Mouse (Mus musculus): Measurements from ENCODE around the gene Vmn1r210.
A peak's percentile ranks its signal among the peaks of the same experiment; 100 is the strongest.
"Not testable (repeated sequence)": the region's sequence is repeated elsewhere in the genome, so short reads cannot be mapped to it uniquely, and the experiment has no call there.

Vmn1r210 gene

DNA sequence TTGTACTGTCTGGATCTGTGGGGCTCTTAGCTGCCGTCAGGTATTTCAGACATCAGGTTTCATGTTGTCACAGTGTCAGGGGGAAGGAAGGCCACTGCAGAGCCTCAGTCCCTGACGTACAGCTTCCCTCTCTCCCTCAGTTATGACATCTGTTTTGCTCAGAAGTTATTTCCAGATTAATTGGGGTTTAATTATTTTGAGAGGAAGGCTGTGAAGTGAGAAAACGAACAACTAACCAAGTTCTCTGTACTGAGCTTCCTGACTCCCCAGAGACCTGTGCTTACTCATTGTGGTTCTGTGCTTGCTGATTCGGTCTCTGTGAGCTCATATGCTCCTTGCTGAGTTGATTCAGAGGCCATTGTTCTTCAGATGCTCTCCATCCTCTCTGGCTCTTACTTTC is at the start of gene Vmn1r210:
TSS of gene Vmn1r210 (minus strand) at position 101 of the 400 bp plus-strand sequence.
- DNase-seq (ENCODE audit: low spot score): no peak

DNA sequence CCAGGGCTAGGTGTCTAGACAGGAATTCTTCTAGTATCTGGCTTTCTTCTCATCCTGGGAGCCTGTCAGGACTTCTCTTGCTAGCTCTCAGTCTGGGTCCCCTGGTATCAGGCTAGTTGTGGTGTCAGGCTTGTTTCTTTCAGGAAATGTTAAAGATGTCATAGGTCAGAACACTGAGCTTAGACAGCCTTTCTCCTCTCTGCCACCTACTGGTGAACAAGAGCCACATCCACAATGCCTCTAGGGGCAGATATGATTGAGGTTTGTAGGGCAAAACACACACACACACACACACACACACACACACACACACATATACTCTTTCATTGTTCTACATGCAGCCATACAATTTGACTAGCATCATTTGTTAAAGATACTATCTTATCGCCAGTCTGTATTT is 48.1 kb upstream of the Vmn1r210 start:
- DNase-seq (ENCODE audit: low spot score): no peak

DNA sequence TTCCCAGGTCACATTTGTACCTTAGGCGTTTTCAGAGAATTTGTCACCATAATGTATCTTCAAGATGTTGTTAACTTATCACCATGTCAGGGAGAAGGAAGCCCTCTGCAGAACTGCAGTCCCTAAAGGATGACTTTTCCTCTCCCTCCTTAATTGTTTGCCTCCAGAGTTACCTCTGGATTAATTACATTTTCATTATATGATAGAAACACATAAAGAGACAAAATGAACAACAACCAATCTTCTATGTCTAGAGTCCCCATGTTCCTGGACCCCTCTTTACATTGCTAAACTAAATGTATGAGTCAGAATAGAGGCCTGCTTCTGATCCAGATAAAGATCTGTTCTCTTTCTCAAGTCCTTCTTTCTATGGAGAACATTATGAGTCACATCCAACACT is 26.3 kb upstream of the Vmn1r210 start, which contains the start of gene Vmn1r211:
TSS of gene Vmn1r211 (minus strand) at position 101 of the 400 bp plus-strand sequence.
- DNase-seq (ENCODE audit: low spot score): no peak

DNA sequence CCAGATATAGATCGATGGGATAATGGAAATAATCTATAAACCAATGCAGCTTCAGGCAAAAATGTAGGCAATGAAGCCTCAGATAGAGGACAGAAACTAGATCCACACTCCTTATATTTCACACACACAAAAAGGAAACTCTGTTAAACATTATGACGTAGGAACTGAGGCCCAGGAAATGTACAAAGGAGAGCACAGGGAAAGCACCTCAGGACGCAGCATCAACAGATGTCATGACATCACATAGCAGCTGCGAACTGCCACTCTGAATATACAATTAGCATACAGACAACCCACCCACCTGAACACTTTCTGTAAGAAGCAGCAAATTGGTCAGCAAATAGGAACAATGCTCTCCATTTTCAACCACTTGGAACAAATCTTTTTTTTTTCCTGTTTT is 23.6 kb upstream of the Vmn1r210 start:
- DNase-seq (ENCODE audit: low spot score): no peak

DNA sequence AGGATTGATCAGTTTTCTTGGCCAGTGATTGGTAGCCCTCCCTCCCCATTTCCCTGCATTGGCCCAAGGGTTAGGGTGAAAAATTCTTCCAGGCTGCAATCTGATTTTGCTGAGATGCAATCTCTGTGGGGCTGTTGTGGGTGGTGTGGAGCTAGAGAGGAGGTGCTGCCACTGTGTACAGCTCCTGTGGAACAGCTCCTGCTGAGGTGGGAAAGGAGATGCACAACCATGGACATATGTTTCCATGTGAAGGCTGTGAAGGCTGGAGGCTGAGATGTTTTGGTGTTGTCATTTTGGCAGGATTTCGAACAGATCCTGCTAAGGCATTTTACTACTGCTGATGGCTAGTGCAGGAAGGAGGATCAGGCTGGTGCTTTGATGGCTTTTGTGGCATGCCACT is 15.7 kb upstream of the Vmn1r210 start:
- DNase-seq (ENCODE audit: low spot score): peak; percentile 0

DNA sequence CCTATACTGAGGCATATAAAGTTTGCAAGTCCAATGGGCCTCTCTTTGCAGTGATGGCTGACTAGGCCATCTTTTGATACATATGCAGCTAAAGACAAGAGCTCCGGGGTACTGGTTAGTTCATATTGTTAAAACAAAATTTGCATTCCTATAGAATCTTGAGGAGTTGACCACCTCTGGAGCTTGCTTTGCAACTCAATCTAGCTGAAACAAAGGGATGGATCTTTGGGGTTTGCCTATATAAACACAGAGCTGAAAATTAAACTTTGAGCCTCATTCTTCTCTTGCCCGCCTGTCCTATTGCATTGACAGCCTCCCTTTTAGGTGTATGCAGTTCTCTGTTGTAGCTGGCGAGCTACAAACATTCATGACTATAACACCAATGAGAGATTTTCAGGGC is 13.2 kb upstream of the Vmn1r210 start:
- DNase-seq (ENCODE audit: low spot score): not testable (repeated sequence)

DNA sequence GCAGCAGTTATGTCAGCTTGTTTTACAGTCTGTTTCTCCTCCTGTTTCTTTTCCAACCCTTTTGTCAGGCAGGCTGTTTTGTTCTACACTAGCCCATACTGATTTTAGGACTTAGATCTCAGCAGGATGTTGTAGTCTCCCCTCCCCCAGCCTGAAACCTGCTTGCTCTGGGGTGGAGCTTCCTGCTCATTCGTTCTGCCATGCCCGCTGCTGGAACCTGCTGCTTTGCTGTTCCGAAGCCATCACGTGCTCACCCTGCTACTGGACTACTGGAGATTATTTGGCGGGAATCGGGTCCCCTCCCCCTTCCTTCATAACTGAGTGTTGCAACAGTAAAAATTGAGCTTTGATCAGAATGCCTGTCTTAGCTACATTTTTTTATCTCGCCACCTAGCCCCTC is 1.8 kb downstream of the Vmn1r210 start:
- not testable (repeated sequence) for DNase-seq (ENCODE audit: low spot score)

DNA sequence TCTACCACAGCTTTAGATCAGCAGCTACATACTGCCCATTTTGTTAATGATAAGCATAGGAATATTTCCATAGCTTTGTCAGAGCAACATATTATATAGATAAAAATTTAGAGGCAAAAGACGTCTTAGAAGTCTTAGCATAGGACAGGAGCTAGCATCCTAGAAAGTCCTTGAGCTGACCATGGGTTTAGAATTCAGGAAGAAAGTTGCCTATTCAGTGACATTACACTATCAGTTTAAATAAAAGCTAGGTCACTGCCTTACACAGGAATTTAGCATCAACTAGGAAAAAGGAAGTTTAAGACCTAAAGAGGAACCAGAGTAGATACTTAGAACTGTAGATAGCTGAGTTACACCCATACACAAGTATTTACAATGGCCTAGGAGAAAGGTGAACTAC is 9.5 kb downstream of the Vmn1r210 start:
- DNase-seq (ENCODE audit: low spot score): not testable (repeated sequence)

DNA sequence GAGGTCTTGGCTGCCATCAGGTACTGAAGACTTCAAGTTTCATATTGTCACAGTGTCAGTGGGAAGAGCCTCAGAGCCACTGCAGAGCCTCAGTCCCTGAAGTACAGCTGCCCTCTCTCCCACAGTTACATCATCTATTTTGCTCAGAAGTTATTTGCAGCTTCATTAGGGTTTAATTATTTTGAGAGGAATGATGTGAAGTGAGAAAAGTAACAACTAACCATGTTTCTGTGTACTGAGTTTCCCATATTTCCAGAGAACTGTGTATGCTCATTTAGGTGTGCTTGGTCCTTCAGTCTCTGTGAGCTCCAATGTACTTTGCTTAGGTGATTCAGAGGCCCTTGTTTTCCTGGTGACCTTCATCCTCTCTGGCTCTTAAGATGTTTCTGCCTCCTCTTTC is 21.6 kb downstream of the Vmn1r210 start, which contains the start of gene Vmn1r209:
TSS of gene Vmn1r209 (minus strand) at position 101 of the 400 bp plus-strand sequence.
- not testable (repeated sequence) for DNase-seq (ENCODE audit: low spot score)

DNA sequence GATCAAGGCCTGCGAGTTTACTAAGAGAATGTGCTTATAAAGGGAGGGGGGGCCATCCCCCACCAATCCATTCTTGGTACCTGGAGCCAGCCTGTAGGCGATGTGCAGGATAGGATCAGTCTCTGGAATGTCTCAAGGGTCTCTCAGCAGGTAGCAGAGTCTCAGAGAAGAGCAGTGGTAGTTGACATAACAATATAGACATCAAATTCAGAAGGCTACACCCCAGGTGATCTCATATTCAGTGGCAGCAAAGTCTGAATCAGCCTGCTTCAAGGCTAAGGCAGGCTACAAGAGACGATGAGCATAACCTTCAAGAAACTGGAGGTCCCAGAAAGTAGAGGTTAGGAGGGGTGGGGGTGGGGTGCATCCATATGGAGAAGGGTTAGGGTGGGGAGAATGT is 43.1 kb downstream of the Vmn1r210 start:
- not testable (repeated sequence) for DNase-seq (ENCODE audit: low spot score)

DNA sequence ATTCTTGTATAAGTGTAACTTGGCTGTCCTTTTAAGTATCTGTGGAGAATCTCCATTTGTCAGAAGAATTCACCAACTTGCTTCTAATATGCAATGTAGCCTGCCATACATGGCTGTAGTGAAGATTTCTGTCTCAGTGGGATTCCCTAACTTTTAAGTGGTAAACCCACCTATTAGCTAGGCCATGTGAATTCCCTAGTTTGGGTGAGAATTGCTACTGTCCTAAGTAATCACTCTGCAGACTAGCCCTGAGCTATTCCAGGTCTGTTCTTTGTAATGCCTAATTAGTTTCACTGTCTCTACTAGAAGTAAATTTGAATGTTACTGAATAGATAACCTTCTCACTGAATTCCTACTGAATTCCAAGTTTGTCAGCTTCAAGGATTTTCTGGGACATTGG is 47.0 kb downstream of the Vmn1r210 start:
- not testable (repeated sequence) for DNase-seq (ENCODE audit: low spot score)

DNA sequence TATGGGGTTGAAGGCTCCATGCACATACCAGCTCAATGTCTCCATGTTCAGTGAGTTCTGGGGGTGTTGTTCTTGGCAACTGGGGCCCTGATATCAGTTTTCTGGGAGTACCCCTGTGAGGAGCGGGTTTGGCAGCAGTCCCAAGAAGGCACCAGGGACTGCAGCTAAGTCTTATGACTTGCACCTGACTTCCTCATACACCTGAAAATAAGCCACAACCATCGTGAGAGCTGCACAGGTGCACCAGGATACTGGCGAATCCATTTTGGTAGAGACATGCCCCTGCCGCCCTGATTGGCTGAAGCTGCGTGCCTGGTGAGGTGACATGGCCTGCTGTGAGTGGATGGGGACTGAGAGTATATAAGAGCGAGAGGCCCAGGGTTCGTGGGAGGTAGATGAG is 53.8 kb downstream of the Vmn1r210 start, which contains the start of gene Vmn1r208:
TSS of gene Vmn1r208 (minus strand) at position 101 of the 400 bp plus-strand sequence.
- DNase-seq (ENCODE audit: low spot score): not testable (repeated sequence)
